Mouse (Mus musculus) MEL (cell line): ENCODE data around the gene Ptpn12. TPM values are rescaled to one million over a fixed set of nuclear protein-coding genes. Genes with fewer than 3 reads are reported as not detected.

Experiments
- DNase-seq: peaks from one replicate; pipeline ENCODE4 v3.0.0; 2011; ENCODE audit warnings: low read depth, low spot score
- H3K27ac ChIP-seq: 2 replicates; pipeline ENCODE4 v1.5.1; 2012; ENCODE audit warnings: low read depth, mild to moderate bottlenecking, control low read depth, low read length, moderate library complexity; ENCODE audit not compliant: control insufficient read depth
- H3K27me3 ChIP-seq, 2 experiments: fragments of 150-350 bp in 1 of 2; sonication (generic) in 1 of 2; 2 replicates each; pipeline ENCODE4 v1.6.1; 2012; ENCODE audit warnings: low read length in 2 of 2, mild to moderate bottlenecking in 2 of 2, improper control_type of control experiment in 1 of 2, moderate library complexity in 1 of 2; ENCODE audit not compliant: insufficient read depth in 2 of 2, control insufficient read depth in 1 of 2
- H3K36me3 ChIP-seq, 2 experiments: 2 replicates each; pipeline ENCODE4 v1.6.1; 2012 to 2014; ENCODE audit warnings: low read length in 2 of 2, improper control_type of control experiment in 1 of 2, inconsistent platforms in 1 of 2, mild to moderate bottlenecking in 1 of 2; ENCODE audit not compliant: insufficient read depth in 2 of 2, control insufficient read depth in 1 of 2
- H3K4me1 ChIP-seq, 2 experiments: fragments of 150-350 bp in 1 of 2; sonication (generic) in 1 of 2; 2 replicates each; pipeline ENCODE4 v1.6.1; 2012; ENCODE audit warnings: low read length in 2 of 2, improper control_type of control experiment in 1 of 2, mild to moderate bottlenecking in 1 of 2; ENCODE audit not compliant: insufficient read depth in 2 of 2, control insufficient read depth in 1 of 2
- H3K4me3 ChIP-seq, 2 experiments: fragments of 150-350 bp in 1 of 2; sonication (generic) in 1 of 2; 2 replicates each; pipeline ENCODE4 v1.5.1; 2012; ENCODE audit warnings: low read depth in 2 of 2, low read length in 2 of 2, mild to moderate bottlenecking in 2 of 2, moderate library complexity in 2 of 2, control low read depth in 1 of 2, improper control_type of control experiment in 1 of 2; ENCODE audit not compliant: control insufficient read depth in 1 of 2, insufficient read depth in 1 of 2
- H3K79me2 ChIP-seq: 2 replicates; pipeline ENCODE4 v1.6.1; 2012; ENCODE audit warnings: mild to moderate bottlenecking, low read length, moderate library complexity; ENCODE audit not compliant: control insufficient read depth, poor library complexity, insufficient read depth
- H3K9ac ChIP-seq: 2 replicates; pipeline ENCODE4 v1.6.1; 2012; ENCODE audit warnings: low read depth, mild to moderate bottlenecking, control low read depth, low read length, moderate library complexity; ENCODE audit not compliant: control insufficient read depth, poor library complexity, severe bottlenecking
- H3K9me3 ChIP-seq: fragments of 150-350 bp; sonication (generic); replicated peaks from 2 replicates; pipeline ENCODE4 v1.6.1; 2012; ENCODE audit warnings: mild to moderate bottlenecking, low read length, improper control_type of control experiment, moderate library complexity; ENCODE audit not compliant: insufficient read depth
- BHLHE40 ChIP-seq: IDR thresholded peaks from 2 replicates; pipeline ENCODE4 v1.6.1; 2012; ENCODE audit warnings: low read depth, mild to moderate bottlenecking, inconsistent platforms, low read length, improper control_type of control experiment, borderline replicate concordance
- CHD1 ChIP-seq: IDR thresholded peaks from 2 replicates; pipeline ENCODE4 v1.6.1; 2012; ENCODE audit warnings: low read depth, mild to moderate bottlenecking, inconsistent platforms, low read length, improper control_type of control experiment
- CHD2 ChIP-seq: IDR thresholded peaks from 2 replicates; pipeline ENCODE4 v1.6.1; 2011; ENCODE audit warnings: low read length, improper control_type of control experiment
- E2F4 ChIP-seq: IDR thresholded peaks from 2 replicates; pipeline ENCODE4 v1.6.1; 2011; ENCODE audit warnings: low read depth, low read length, improper control_type of control experiment, borderline replicate concordance
- ELF1 ChIP-seq: IDR thresholded peaks from 2 replicates; pipeline ENCODE4 v1.6.1; 2014; ENCODE audit warnings: low read depth, mild to moderate bottlenecking, inconsistent platforms, low read length, improper control_type of control experiment, moderate library complexity
- EP300 ChIP-seq, 2 experiments: IDR thresholded peaks; 2 replicates each; pipeline ENCODE4 v1.6.1; 2011; ENCODE audit warnings: improper control_type of control experiment in 2 of 2, low read length in 2 of 2, low read depth in 1 of 2, mild to moderate bottlenecking in 1 of 2
- ETS1 ChIP-seq: IDR thresholded peaks from 2 replicates; pipeline ENCODE4 v1.6.1; 2012; ENCODE audit warnings: low read depth, mild to moderate bottlenecking, inconsistent platforms, low read length, improper control_type of control experiment, moderate library complexity
- GATA1 ChIP-seq: IDR thresholded peaks from 2 replicates; pipeline ENCODE4 v1.6.1; 2011; ENCODE audit warnings: low read depth, low read length, improper control_type of control experiment
- HCFC1 ChIP-seq: IDR thresholded peaks from 2 replicates; pipeline ENCODE4 v1.6.1; 2012; ENCODE audit warnings: low read depth, mild to moderate bottlenecking, inconsistent platforms, low read length, improper control_type of control experiment, moderate library complexity
- JUND ChIP-seq: IDR thresholded peaks from 2 replicates; pipeline ENCODE4 v1.6.1; 2011; ENCODE audit warnings: low read depth, mild to moderate bottlenecking, improper control_type of control experiment, low read length
- KAT2A ChIP-seq: conservative IDR thresholded peaks from 2 replicates; pipeline ENCODE4 v1.6.1; 2012; ENCODE audit warnings: low read depth, low read length, improper control_type of control experiment, inconsistent platforms
- MAFK ChIP-seq: IDR thresholded peaks from 2 replicates; pipeline ENCODE4 v1.6.1; 2011; ENCODE audit warnings: low read depth, mild to moderate bottlenecking, low read length, improper control_type of control experiment, borderline replicate concordance
- MAX ChIP-seq: IDR thresholded peaks from 2 replicates; pipeline ENCODE4 v1.6.1; 2011; ENCODE audit warnings: low read length, improper control_type of control experiment
- MAZ ChIP-seq: IDR thresholded peaks from 2 replicates; pipeline ENCODE4 v1.6.1; 2012; ENCODE audit warnings: low read depth, mild to moderate bottlenecking, inconsistent platforms, low read length, improper control_type of control experiment
- MEF2A ChIP-seq: IDR thresholded peaks from 2 replicates; pipeline ENCODE4 v1.6.1; 2014; ENCODE audit warnings: low read depth, mild to moderate bottlenecking, inconsistent platforms, low read length, improper control_type of control experiment; ENCODE audit not compliant: poor library complexity, insufficient replicate concordance, severe bottlenecking; ENCODE audit errors: extremely low read depth
- MYC ChIP-seq: IDR thresholded peaks from 2 replicates; pipeline ENCODE4 v1.6.1; 2011; ENCODE audit warnings: low read depth, mild to moderate bottlenecking, low read length, improper control_type of control experiment, moderate library complexity
- NELFE ChIP-seq: IDR thresholded peaks from 2 replicates; pipeline ENCODE4 v1.6.1; 2011; ENCODE audit warnings: low read depth, low read length, improper control_type of control experiment
- POLR2A ChIP-seq, 2 experiments: IDR thresholded peaks; 2 replicates each; pipeline ENCODE4 v1.6.1; 2011 to 2012; ENCODE audit warnings: low read length in 2 of 2, mild to moderate bottlenecking in 2 of 2, control low read depth in 1 of 2, improper control_type of control experiment in 1 of 2, low read depth in 1 of 2, moderate library complexity in 1 of 2; ENCODE audit not compliant: control insufficient read depth in 1 of 2, insufficient read depth in 1 of 2, poor library complexity in 1 of 2
- POLR2AphosphoS2 ChIP-seq: IDR thresholded peaks from 2 replicates; pipeline ENCODE4 v1.6.1; 2011; ENCODE audit warnings: low read length, improper control_type of control experiment
- POLR2AphosphoS5 ChIP-seq: IDR thresholded peaks from 2 replicates; pipeline ENCODE4 v1.6.1; 2012; ENCODE audit warnings: low read depth, borderline replicate concordance, mild to moderate bottlenecking, inconsistent platforms, low read length, moderate library complexity, mixed read lengths
- RAD21 ChIP-seq: IDR thresholded peaks from 2 replicates; pipeline ENCODE4 v1.6.1; 2011; ENCODE audit warnings: mild to moderate bottlenecking, low read depth, low read length, improper control_type of control experiment
- RCOR1 ChIP-seq: IDR thresholded peaks from 2 replicates; pipeline ENCODE4 v1.6.1; 2012; ENCODE audit warnings: low read depth, mild to moderate bottlenecking, inconsistent platforms, low read length, improper control_type of control experiment
- SIN3A ChIP-seq: IDR thresholded peaks from 2 replicates; pipeline ENCODE4 v1.6.1; 2012; ENCODE audit warnings: low read length, improper control_type of control experiment, inconsistent platforms
- SMC3 ChIP-seq: IDR thresholded peaks from 2 replicates; pipeline ENCODE4 v1.6.1; 2011; ENCODE audit warnings: low read depth, low read length, improper control_type of control experiment
- TAL1 ChIP-seq: IDR thresholded peaks from 2 replicates; pipeline ENCODE4 v1.6.1; 2012; ENCODE audit warnings: mild to moderate bottlenecking, inconsistent platforms, low read length, moderate library complexity, mixed read lengths
- TCF12 ChIP-seq: IDR thresholded peaks from 2 replicates; pipeline ENCODE4 v1.6.1; 2014; ENCODE audit warnings: low read depth, mild to moderate bottlenecking, inconsistent platforms, low read length, improper control_type of control experiment, moderate library complexity
- USF2 ChIP-seq, 2 experiments: IDR thresholded peaks; 2 replicates each; pipeline ENCODE4 v1.6.1; 2011 to 2012; ENCODE audit warnings: improper control_type of control experiment in 2 of 2, low read length in 2 of 2, borderline replicate concordance in 1 of 2, inconsistent platforms in 1 of 2, low read depth in 1 of 2, mild to moderate bottlenecking in 1 of 2; ENCODE audit not compliant: insufficient read depth in 1 of 2
- ZMIZ1 ChIP-seq: IDR thresholded peaks from 2 replicates; pipeline ENCODE4 v1.6.1; 2012; ENCODE audit warnings: low read depth, mild to moderate bottlenecking, inconsistent platforms, low read length, improper control_type of control experiment, moderate library complexity
- polyA plus RNA-seq, 2 experiments: library from polyadenylated mRNA; stranded (reverse) in 1 of 2; unstranded in 1 of 2; fragments of >175 nt in 1 of 2; fragments of >200 nt in 1 of 2; gene quantifications; 2 replicates each; pipeline versions ENCODE4 v1.2.1 to v1.2.4; 2012; ENCODE audit warnings: low replicate concordance in 2 of 2, low read depth in 1 of 2; ENCODE audit not compliant: insufficient read length in 2 of 2, insufficient read depth in 1 of 2, missing spikeins in 1 of 2
- total RNA-seq: library from RNA; depleted of rRNA; stranded (reverse); fragments of 300-350 nt; gene quantifications from 2 replicates; pipeline ENCODE4 v1.2.3, GENCODE M21; 2012

Gene Ptpn12
- total and polyA plus RNA-seq, 3 experiments = 14.8 to 177 (median 58.2) TPM

GRCm38 (mm10) chr5:21030226-21030625 is 25.5 kb downstream of the Ptpn12 start:
- H3K27ac ChIP-seq = peak overlapping the region; percentile 49; the same call in 1 of the 2 replicates
- peaks cover 10 to 19% of the 10 kb centered on the region in 2 experiments; a peak in 3 of 4 replicates for H3K4me1 ChIP-seq
- peaks cover 18 to 23% of the 10 kb centered on the region in 2 experiments for H3K36me3 ChIP-seq

GRCm38 (mm10) chr5:21017075-21017474 is 38.6 kb downstream of the Ptpn12 start:
- Histone ChIP-seq H3K27me3 (no peaks in the 10 kb centered on the region), H3K4me3 (no peak overlapping the region), H3K4me1 (no peaks in the 10 kb centered on the region), H3K27ac (no peak overlapping the region), H3K9ac (no peak overlapping the region), H3K79me2 (no peaks in the 10 kb centered on the region; the same call in 1 of the 2 replicates), H3K36me3 (peaks cover 0 to 38% of the 10 kb centered on the region in 2 experiments; a peak in 2 of 4 replicates), H3K9me3 (no peaks in the 10 kb centered on the region)
- no peak for TF ChIP-seq MAX
- no peak for TF ChIP-seq MAZ
- TF ChIP-seq KAT2A = no peak
- TF ChIP-seq RAD21 = no peak
- TF ChIP-seq MYC = no peak
- no peak for TF ChIP-seq TCF12
- no peak for TF ChIP-seq GATA1
- TF ChIP-seq POLR2AphosphoS5 = no peak
- no peak for TF ChIP-seq E2F4
- TF ChIP-seq ZMIZ1 = no peak
- TF ChIP-seq MEF2A = no peak
- no peak for TF ChIP-seq RCOR1
- no peak for TF ChIP-seq JUND
- TF ChIP-seq TAL1 = no peak
- no peak for TF ChIP-seq SMC3
- TF ChIP-seq ELF1 = no peak
- no peak for TF ChIP-seq POLR2A (IDR thresholded peaks at IDR 0.05; ENCODE audit: control insufficient read depth in 1 of 2, insufficient read depth in 1 of 2, low read depth in 1 of 2, low read length in 2 of 2, poor library complexity in 1 of 2)
- TF ChIP-seq CHD1 = no peak
- TF ChIP-seq BHLHE40 = no peak
- TF ChIP-seq POLR2AphosphoS2 = no peak
- no peak for DNase-seq

More at GRCm38 (mm10) chr5:21030226-21030625, 25.5 kb downstream of the Ptpn12 start:
- Histone ChIP-seq H3K9me3 (no peaks in the 10 kb centered on the region), H3K4me3 (peak overlapping the region in 1 of 2 experiments; percentile 33; a peak in 2 of 4 replicates), H3K9ac (no peak overlapping the region), H3K79me2 (peaks cover 33% of the 10 kb centered on the region), H3K27me3 (no peaks in the 10 kb centered on the region)
- peak; percentile 86 for DNase-seq
- TF ChIP-seq ELF1 = peak; percentile 64; the same call in 1 of the 2 replicates
- TF ChIP-seq USF2 (IDR thresholded peaks at IDR 0.05; ENCODE audit: borderline replicate concordance in 1 of 2, insufficient read depth in 1 of 2, low read depth in 1 of 2, low read length in 2 of 2) = no peak
- TF ChIP-seq SMC3 = peak; percentile 9; the same call in 1 of the 2 replicates
- 0 out of 2 replicates have a peak, but pooled peaks have one; percentile 22 for TF ChIP-seq MYC
- TF ChIP-seq ZMIZ1 = no peak
- no peak for TF ChIP-seq MAZ
- peak; percentile 72 for TF ChIP-seq ETS1
- peak; percentile 16 for TF ChIP-seq SIN3A
- no peak for TF ChIP-seq CHD2
- TF ChIP-seq RAD21 = no peak
- TF ChIP-seq NELFE = no peak
- peak; percentile 50 to 70 for TF ChIP-seq EP300 (IDR thresholded peaks at IDR 0.05; ENCODE audit: low read depth in 1 of 2, low read length in 2 of 2)
- TF ChIP-seq HCFC1 = no peak
- TF ChIP-seq JUND = no peak
- no peak for TF ChIP-seq E2F4
- TF ChIP-seq MAFK = 0 out of 2 replicates have a peak, but pooled peaks have one; percentile 36
